Mouse (Mus musculus) ES-Bruce4 (cell line): ENCODE measurements around the gene Ninl.

Source experiments
- CTCF ChIP-seq: IDR thresholded peaks from one replicate; pipeline ENCODE4 v1.8.1; 2011; ENCODE audit warnings: low read depth, low read length
- EP300 ChIP-seq: IDR thresholded peaks from 2 replicates; pipeline ENCODE4 v1.6.1; 2011; ENCODE audit warnings: low read depth, low read length; ENCODE audit not compliant: insufficient read depth
- POLR2A ChIP-seq: IDR thresholded peaks from one replicate; pipeline ENCODE4 v1.8.1; 2011; ENCODE audit warnings: low read length; ENCODE audit not compliant: insufficient read depth

DNA sequence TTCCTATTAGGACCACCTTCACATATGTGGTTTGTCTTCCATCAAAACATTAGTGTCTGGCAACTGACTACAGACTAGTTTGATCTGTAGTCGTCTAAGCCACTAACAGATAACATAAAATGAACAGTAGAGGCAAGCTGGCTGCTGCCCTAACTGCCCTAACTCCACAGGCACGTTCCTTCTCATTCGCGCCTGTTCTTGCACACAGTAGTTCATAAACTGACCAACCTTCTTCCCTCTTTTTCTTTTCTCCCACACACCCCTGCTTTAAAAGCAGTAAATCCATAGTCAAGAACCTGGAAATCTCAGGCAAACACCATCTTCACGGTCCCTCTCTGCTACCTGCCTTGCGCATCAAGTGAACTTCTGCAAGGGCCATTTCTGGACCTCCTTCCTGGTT is 31.2 kb downstream of the Ninl start:
- TF ChIP-seq CTCF (no peak), POLR2A (no peak), EP300 (no peak)
